Mouse (Mus musculus) ES-Bruce4 (cell line): ENCODE measurements at regions not wholly inside any gene's neighbourhood (a gene's known extent, or its start where the extent isn't known, plus 50 kb on each side); places are given as distances from the start of the nearest gene placed in this dataset.

Source experiments
- H3K27ac ChIP-seq: 2 replicates; pipeline ENCODE4 v1.5.1; 2012; ENCODE audit warnings: low read length, inconsistent platforms; ENCODE audit not compliant: insufficient read depth
- H3K27me3 ChIP-seq: 2 replicates; pipeline ENCODE4 v1.6.1; 2012; ENCODE audit warnings: mild to moderate bottlenecking, low read length, inconsistent platforms; ENCODE audit not compliant: control insufficient read depth, poor library complexity, insufficient read depth, severe bottlenecking
- H3K36me3 ChIP-seq: 2 replicates; pipeline ENCODE4 v1.6.1; 2012; ENCODE audit warnings: inconsistent platforms, mild to moderate bottlenecking, low read length, moderate library complexity; ENCODE audit not compliant: control insufficient read depth, poor library complexity, insufficient read depth, severe bottlenecking
- H3K4me1 ChIP-seq: one replicate; pipeline ENCODE4 v1.8.1; 2011; ENCODE audit warnings: low read length; ENCODE audit not compliant: control insufficient read depth, insufficient read depth
- H3K4me3 ChIP-seq: 2 replicates; pipeline ENCODE4 v1.5.1; 2011; ENCODE audit warnings: low read depth, mild to moderate bottlenecking, low read length
- H3K9ac ChIP-seq: 2 replicates; pipeline ENCODE4 v1.6.1; 2012; ENCODE audit warnings: low read depth, mild to moderate bottlenecking, inconsistent platforms; ENCODE audit not compliant: poor library complexity, severe bottlenecking
- H3K9me3 ChIP-seq: replicated peaks from 2 replicates; pipeline ENCODE4 v1.6.1; 2012; ENCODE audit warnings: mild to moderate bottlenecking, low read length, inconsistent platforms; ENCODE audit not compliant: control insufficient read depth, poor library complexity, insufficient read depth, severe bottlenecking
- CTCF ChIP-seq: IDR thresholded peaks from one replicate; pipeline ENCODE4 v1.8.1; 2011; ENCODE audit warnings: low read depth, low read length
- EP300 ChIP-seq: IDR thresholded peaks from 2 replicates; pipeline ENCODE4 v1.6.1; 2011; ENCODE audit warnings: low read depth, low read length; ENCODE audit not compliant: insufficient read depth
- POLR2A ChIP-seq: IDR thresholded peaks from one replicate; pipeline ENCODE4 v1.8.1; 2011; ENCODE audit warnings: low read length; ENCODE audit not compliant: insufficient read depth

DNA sequence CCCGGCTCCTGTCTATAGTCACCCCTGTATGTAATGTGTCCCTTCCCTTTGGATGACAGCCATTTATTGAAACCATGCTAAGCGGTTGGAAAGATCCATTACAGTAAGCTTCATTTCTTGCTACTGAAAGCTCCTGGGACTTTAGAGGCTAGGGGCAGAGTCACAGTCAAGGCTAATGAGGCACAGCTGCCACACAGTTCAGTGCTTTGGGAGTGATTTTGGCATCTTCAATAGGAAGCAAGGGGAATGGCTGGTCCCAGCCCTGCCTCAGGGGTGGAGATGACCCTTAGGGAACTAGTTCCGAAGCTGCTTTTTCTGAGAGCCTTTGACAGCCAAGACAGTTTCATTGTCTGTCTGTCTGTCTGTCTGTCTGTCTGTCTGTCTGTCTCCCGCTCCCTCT is 128.2 kb downstream of the 1500009L16Rik start:
- Histone ChIP-seq H3K4me3 (no peak overlapping the region), H3K9me3 (no peaks in the 10 kb centered on the region), H3K4me1 (no peaks in the 10 kb centered on the region), H3K36me3 (no peaks in the 10 kb centered on the region), H3K9ac (no peak overlapping the region), H3K27ac (no peak overlapping the region), H3K27me3 (no peaks in the 10 kb centered on the region)
- TF ChIP-seq POLR2A (no peak), EP300 (no peak), CTCF (no peak)

DNA sequence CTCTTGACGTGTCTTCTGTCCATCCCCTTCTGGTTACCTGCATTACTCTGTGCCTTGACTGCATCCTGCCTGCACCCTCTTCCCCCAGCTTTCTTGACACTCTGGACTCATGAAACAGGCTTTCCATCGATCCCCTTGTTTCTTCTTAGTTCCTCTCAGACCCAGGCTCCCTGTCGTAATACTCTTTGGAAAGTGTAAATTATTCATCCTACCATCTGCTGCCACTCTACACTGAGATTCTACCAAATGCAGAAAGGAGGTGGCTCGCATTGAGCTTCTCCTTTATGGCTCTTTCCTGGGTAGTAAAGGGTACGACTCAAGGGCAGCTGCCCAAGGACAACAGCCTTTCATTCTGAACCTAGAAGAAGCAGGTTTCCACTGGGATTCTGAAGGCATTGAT is 129.5 kb downstream of the 1500009L16Rik start:
- H3K9me3 ChIP-seq = no peaks in the 10 kb centered on the region
- no peak overlapping the region for H3K4me3 ChIP-seq
- H3K27me3 ChIP-seq = no peaks in the 10 kb centered on the region
- no peak overlapping the region for H3K27ac ChIP-seq
- no peak overlapping the region for H3K9ac ChIP-seq
- no peaks in the 10 kb centered on the region for H3K4me1 ChIP-seq
- no peak for TF ChIP-seq EP300
- no peaks in the 10 kb centered on the region for H3K36me3 ChIP-seq

DNA sequence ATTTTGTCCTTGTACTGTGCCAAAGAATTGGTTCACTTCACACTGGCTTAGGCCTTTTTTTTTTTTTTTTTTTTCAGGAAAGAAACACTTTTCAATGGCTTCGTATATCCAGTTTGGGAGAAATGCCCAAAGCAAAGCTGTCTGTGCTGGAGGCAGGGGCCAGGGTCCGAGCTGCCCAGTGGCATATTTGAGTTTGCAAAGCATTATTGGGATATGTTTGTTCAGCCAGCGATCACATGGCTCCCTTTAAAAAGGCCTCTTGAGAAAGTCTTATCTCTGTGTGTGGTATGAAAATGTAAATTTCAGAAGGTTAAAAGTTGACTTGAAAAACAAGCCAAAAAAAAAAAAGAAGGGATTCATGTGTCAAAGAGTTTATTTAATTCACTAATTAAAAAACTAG is 130.1 kb downstream of the 1500009L16Rik start:
- H3K27me3 ChIP-seq = no peaks in the 10 kb centered on the region
- no peaks in the 10 kb centered on the region for H3K36me3 ChIP-seq

DNA sequence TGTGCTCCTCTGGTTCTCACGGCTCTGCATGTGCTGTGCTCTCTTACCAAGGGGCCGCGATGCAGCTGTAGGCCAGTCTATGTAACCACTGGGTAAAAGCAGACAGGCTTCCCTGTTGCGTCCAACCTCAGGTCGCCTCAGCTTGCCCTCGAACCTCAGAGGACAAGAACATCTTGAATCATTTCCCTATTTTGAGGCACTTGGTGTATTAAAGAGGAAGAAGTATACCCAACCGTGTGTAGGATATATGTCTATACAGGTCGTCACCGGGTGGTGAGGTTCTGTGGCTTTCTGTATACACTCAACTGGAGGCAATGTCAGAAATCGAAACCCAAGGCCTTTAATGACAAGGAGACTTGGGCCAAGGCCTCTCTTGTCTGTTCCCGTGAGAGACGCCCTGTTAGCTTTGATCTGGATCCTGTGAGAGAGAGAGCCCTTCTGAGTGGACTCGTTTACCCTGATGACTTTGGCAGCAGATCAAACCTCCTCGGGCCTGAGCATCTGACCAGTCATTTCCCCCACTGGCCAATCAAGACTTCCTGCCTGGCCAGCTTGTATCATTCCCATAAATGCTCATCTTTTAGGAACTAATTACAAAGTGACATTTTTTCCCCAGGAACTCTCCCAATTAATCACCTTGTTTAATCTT is 135.3 kb downstream of the 1500009L16Rik start:
- Histone ChIP-seq H3K4me1 (no peaks in the 10 kb centered on the region), H3K27ac (no peak overlapping the region), H3K36me3 (no peaks in the 10 kb centered on the region), H3K9me3 (no peaks in the 10 kb centered on the region), H3K27me3 (no peaks in the 10 kb centered on the region), H3K4me3 (no peak overlapping the region), H3K9ac (no peak overlapping the region)
- TF ChIP-seq EP300 (no peak), POLR2A (no peak), CTCF (no peak)

More for the DNA sequence above, 130.1 kb downstream of the 1500009L16Rik start:
- TF ChIP-seq POLR2A = no peak
- TF ChIP-seq EP300 = no peak
- TF ChIP-seq CTCF = no peak
- Histone ChIP-seq H3K9me3 (no peaks in the 10 kb centered on the region), H3K9ac (no peak overlapping the region), H3K4me3 (no peak overlapping the region), H3K27ac (no peak overlapping the region), H3K4me1 (no peaks in the 10 kb centered on the region)

DNA sequence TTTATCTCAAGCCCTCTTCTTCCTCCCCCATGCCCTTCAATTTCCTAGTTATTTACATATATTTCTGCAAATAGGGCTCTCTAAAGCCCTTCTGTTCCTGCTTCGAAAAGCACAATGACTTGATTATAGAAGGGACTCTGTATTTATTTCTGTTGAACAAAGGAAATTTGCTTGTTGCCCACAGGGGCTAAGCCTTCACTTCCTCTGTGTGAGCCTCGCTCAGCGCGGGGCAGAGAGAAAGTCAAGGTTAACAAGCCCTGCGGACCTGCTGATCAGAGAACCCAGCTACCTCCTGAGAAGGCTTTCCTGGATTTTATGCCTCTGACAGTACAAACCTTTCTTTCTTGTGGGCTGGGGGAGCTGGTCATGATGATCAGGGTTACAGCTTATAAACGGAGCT is 136.0 kb downstream of the 1500009L16Rik start:
- no peak overlapping the region for H3K27ac ChIP-seq
- H3K4me1 ChIP-seq = no peaks in the 10 kb centered on the region
- no peaks in the 10 kb centered on the region for H3K27me3 ChIP-seq
- no peak overlapping the region for H3K4me3 ChIP-seq
- no peaks in the 10 kb centered on the region for H3K9me3 ChIP-seq
- no peak overlapping the region for H3K9ac ChIP-seq
- no peaks in the 10 kb centered on the region for H3K36me3 ChIP-seq
- TF ChIP-seq POLR2A = no peak
- TF ChIP-seq EP300 = no peak
- no peak for TF ChIP-seq CTCF

DNA sequence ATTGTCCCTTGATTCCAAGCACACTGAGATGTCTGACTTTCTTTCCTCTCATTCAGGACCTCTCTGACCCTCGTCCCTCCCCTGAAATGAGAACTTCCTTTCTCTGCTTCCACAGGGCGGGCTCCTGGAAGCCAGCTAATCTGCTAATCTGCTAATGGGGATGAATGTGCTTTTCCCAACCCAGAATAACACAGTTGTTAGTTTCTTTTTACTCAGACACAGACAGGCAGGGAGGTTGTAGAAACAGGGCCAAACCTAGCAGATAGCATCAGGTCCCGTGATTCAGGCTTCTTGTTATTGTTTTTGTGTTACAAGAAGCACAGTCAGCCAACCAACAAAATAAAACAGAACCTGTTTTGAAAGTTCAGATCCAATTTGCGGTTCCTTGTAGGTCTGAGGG is 137.0 kb downstream of the 1500009L16Rik start:
- no peaks in the 10 kb centered on the region for H3K36me3 ChIP-seq
- H3K9me3 ChIP-seq = no peaks in the 10 kb centered on the region
- TF ChIP-seq CTCF = no peak
- no peak for TF ChIP-seq EP300
- TF ChIP-seq POLR2A = no peak
- H3K27ac ChIP-seq = no peak overlapping the region
- no peaks in the 10 kb centered on the region for H3K27me3 ChIP-seq
- no peak overlapping the region for H3K4me3 ChIP-seq
- no peaks in the 10 kb centered on the region for H3K4me1 ChIP-seq
- no peak overlapping the region for H3K9ac ChIP-seq
